ENCODE assay signal across 15 mouse cellular contexts in the genomic region with DNA sequence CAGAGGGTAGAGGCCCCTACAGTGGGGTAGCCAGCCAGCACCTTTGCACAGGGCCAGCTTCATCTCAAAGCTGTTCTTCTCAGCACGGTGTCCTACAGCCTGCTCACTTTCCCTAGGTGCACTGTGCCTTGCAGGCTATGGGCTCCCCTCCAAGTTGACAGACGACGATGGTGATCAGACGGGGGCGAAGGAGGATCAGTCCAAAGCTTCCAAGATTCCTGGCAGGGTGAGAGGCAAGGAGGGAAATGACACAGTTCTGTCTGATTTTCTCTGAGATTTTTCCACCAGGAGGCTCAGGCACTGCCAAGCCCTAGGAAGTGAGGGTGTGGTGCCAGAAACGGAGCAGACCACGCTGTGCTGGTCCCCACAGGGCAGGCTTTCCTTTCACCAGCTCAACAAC. TPM values are rescaled to one million over a fixed set of nuclear protein-coding genes. Genes with fewer than 3 reads are reported as not detected.
A peak's percentile ranks its signal among the peaks of the same experiment; 100 is the strongest.
DNase-seq lines count a peak whose midpoint lies in the region; ATAC-seq and TF ChIP-seq lines count a peak whose summit lies in the region.
"Had no signal": no experiment of that assay in that cellular context is flagged by ENCODE, and none has a peak within 500 bp of the region (broad histone marks: within the 10 kb centered on the region; RNA-seq: fewer than 3 reads in every experiment).

No protein-coding gene starts in this region.

- H3K9ac ChIP-seq in forebrain, postnatal 0 days = no peak overlapping the region
- H3K9ac ChIP-seq: liver, embryonic 13.5 days had no signal

- peaks cover 16% of the 10 kb centered on the region for H3K4me1 ChIP-seq in forebrain, postnatal 0 days (ENCODE audit: insufficient read depth)
- H3K4me1 ChIP-seq: liver, embryonic 13.5 days had no signal

- no peak for DNase-seq in frontal cortex, postnatal 10 days (ENCODE audit: low spot score in 2 of 2)
- DNase-seq in cerebellum, adult 11 months = peak; percentile 96
- DNase-seq in forebrain, postnatal 0 days = peak; percentile 48
- DNase-seq in left cerebral cortex, postnatal 4 days = peak; percentile 91
- no peak for DNase-seq in retina, postnatal 1 day
- no peak for DNase-seq in urinary bladder, postnatal 14 days (ENCODE audit: low spot score)
- DNase-seq: B cell, adult 2 months; liver, embryonic 13.5 days had no signal

- H3K4me3 ChIP-seq in forebrain, postnatal 0 days (ENCODE audit: low read depth, low read length) = no peak overlapping the region
- H3K4me3 ChIP-seq: liver, embryonic 13.5 days had no signal

- no peaks in the 10 kb centered on the region for H3K27me3 ChIP-seq in forebrain, postnatal 0 days (ENCODE audit: insufficient read depth, low read length)
- H3K27me3 ChIP-seq: liver, embryonic 13.5 days had no signal

- peak; percentile 69 for ATAC-seq in frontal cortex, adult (ENCODE audit: low TSS enrichment)
- ATAC-seq in forebrain, postnatal 0 days = peak; percentile 36; the same call in 1 of the 2 replicates
- ATAC-seq in megakaryocyte-erythroid progenitor cell, adult 5-6 weeks (replicated peaks; ENCODE audit: low FRiP score, low TSS enrichment, poor library complexity, severe bottlenecking) = no peak
- ATAC-seq: intestine, postnatal 0 days had no signal

- WGBS in forebrain, postnatal 0 days = 61% methylated on average over 7 of the region's 7 CpGs

- 0 out of 2 replicates have a peak overlapping the region, but pooled peaks have one; percentile 50 for H3K27ac ChIP-seq in forebrain, postnatal 0 days (ENCODE audit: low read depth, low read length)
- H3K27ac ChIP-seq: liver, embryonic 13.5 days had no signal

- H3K4me2 ChIP-seq in forebrain, postnatal 0 days (ENCODE audit: low read depth) = no peak overlapping the region
- H3K4me2 ChIP-seq: liver, embryonic 13.5 days had no signal

- no peaks in the 10 kb centered on the region for H3K36me3 ChIP-seq in forebrain, postnatal 0 days (ENCODE audit: insufficient read depth)
- H3K36me3 ChIP-seq: liver, embryonic 13.5 days had no signal

- H3K9me3 ChIP-seq in forebrain, postnatal 0 days (ENCODE audit: low read length) = no peaks in the 10 kb centered on the region
- H3K9me3 ChIP-seq: liver, embryonic 13.5 days had no signal

- no peak for TF ChIP-seq CTCF in forebrain, postnatal 0 days (IDR thresholded peaks at IDR 0.05; ENCODE audit: low read depth)

- intact Hi-C loops in left cerebral cortex, postnatal 4 days (cut with DNase I) = no loop called here

RNA-seq across cellular contexts. Expression of gene Tmem63c, which starts 19.7 kb away (rescaled TPM):
- total RNA-seq in forebrain, postnatal 0 days (2014; rRNA removed) = 20.1 and 21.8 TPM in 2 replicates
- 6.6 and 8.5 TPM in 2 replicates for polyA plus RNA-seq in forebrain, postnatal 0 days (2015; fragmentation: Nextera tagmentation; extraction: Ambion mirVana)
- total RNA-seq in left cerebral cortex, postnatal 4 days (2021) = 10 to 100 TPM; 29.5 to 30.1 TPM
- not detected in 2 replicates for total RNA-seq in megakaryocyte-erythroid progenitor cell, adult 5-6 weeks (2014; fragmentation: Nextera tagmentation)
- total RNA-seq in megakaryocyte-erythroid progenitor cell, adult 5-6 weeks (2017) = not detected in 2 replicates
- total RNA-seq: common myeloid progenitor, adult 5-6 weeks had no signal
- polyA plus RNA-seq: liver, embryonic 13.5 days had no signal

RNA-seq across cellular contexts. Expression of gene Zdhhc22, which starts 50.6 kb away (rescaled TPM):
- 10.7 and 12.5 TPM in 2 replicates for total RNA-seq in forebrain, postnatal 0 days (2014; rRNA removed)
- polyA plus RNA-seq in forebrain, postnatal 0 days (2015; fragmentation: Nextera tagmentation; extraction: Ambion mirVana) = 12.3 and 21.7 TPM in 2 replicates
- 10 to 100 TPM; 15.8 to 19.0 TPM for total RNA-seq in left cerebral cortex, postnatal 4 days (2021)
- not detected in 2 replicates for total RNA-seq in megakaryocyte-erythroid progenitor cell, adult 5-6 weeks (2014; fragmentation: Nextera tagmentation)
- not detected in 2 replicates for total RNA-seq in megakaryocyte-erythroid progenitor cell, adult 5-6 weeks (2017)
- total RNA-seq: common myeloid progenitor, adult 5-6 weeks; gastrocnemius, postnatal 4 days; heart, postnatal 10 days; MEL had no signal
- polyA plus RNA-seq: liver, embryonic 13.5 days had no signal

Comparison
In these comparisons a context has a peak if more than half of its experiments do, and no peak if none do; other contexts are left out.
1. DNase-seq: peak in cerebellum, adult 11 months (single experiment), forebrain, postnatal 0 days (single experiment) and left cerebral cortex, postnatal 4 days (single experiment); none in frontal cortex, postnatal 10 days (0 of 2), retina, postnatal 1 day (single experiment) and urinary bladder, postnatal 14 days (single experiment).
2. RNA of gene Tmem63c, which starts 19.7 kb away (total RNA-seq): 29.5 to 30.1 TPM in left cerebral cortex, postnatal 4 days and 20.1 to 21.8 TPM in forebrain, postnatal 0 days; not detected in megakaryocyte-erythroid progenitor cell, adult 5-6 weeks; every median in the first group is over 10 times any median in the second.
3. RNA of gene Zdhhc22, which starts 50.6 kb away (total RNA-seq): 15.8 to 19.0 TPM in left cerebral cortex, postnatal 4 days and 10.7 to 12.5 TPM in forebrain, postnatal 0 days; not detected in megakaryocyte-erythroid progenitor cell, adult 5-6 weeks; every median in the first group is over 10 times any median in the second.